Mouse (Mus musculus) liver, embryonic 14.5 days (tissue): ENCODE data around the gene Armc9.

Experiments used
- CTCF ChIP-seq: IDR thresholded peaks from 2 replicates; pipeline ENCODE4 v1.5.1; 2016; ENCODE audit warnings: antibody characterized with exemption, low read depth, control low read depth
- EP300 ChIP-seq: IDR thresholded peaks from 2 replicates; pipeline ENCODE4 v1.6.1; 2016; ENCODE audit warnings: antibody characterized with exemption, low read depth

DNA sequence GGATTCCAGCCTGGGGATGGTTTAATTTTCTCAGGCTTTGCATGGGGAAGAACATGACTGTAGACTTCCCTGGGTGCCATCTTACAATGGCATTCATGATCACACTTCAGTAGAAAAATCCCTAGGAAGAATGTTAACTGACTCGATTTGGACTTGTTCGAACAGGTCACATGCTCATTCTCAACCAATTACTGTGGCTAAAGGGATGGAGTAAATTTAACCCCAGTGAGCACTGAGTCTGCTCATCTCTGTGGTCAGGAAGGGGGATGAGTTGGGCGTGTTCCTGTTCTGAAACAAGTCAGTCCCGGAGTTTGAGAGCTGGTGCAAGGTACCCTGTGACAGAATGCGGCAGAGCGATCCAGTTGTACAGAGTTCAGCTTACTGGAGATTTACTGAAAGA is 3.7 kb upstream of the Armc9 start:
- TF ChIP-seq CTCF, result no peak
- no peak for TF ChIP-seq EP300
